Mouse (Mus musculus) MEL-GATA-1-ER (cell line): ENCODE results near the gene Phyhd1.

Experiments
- DNase-seq: peaks from one replicate; pipeline ENCODE4 v3.0.0-alpha.2; 2012; ENCODE audit warnings: low read depth; ENCODE audit errors: extremely low read depth

Gene Phyhd1

DNA sequence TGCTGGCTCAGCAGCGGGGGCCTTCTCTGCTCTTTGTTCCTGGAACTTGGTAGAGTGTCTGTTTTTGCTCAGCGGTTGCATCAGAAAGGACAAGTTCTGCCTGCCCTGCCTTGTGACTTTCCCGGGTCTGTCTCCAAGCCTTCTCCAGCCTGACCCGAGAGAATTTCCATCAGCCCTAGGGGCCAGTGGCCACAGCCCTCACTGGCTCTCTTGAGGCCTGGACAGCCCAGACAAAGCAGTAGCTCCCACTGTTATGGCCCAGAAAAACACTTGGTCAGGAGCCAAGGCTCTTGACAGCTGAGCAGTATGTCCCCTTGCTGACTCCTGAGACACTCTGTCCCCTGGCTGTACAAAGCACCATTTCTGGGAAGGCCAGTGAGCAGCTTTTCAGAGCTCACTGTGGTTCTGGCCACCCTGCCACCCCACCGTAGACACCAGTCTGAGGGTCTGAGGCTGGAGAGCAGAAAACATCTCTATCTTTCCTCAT is at the start of gene Phyhd1:
Gene Phyhd1, plus strand, starts transcription at position 437 of the 487 bp plus-strand sequence.
- DNase-seq, result no peak

DNA sequence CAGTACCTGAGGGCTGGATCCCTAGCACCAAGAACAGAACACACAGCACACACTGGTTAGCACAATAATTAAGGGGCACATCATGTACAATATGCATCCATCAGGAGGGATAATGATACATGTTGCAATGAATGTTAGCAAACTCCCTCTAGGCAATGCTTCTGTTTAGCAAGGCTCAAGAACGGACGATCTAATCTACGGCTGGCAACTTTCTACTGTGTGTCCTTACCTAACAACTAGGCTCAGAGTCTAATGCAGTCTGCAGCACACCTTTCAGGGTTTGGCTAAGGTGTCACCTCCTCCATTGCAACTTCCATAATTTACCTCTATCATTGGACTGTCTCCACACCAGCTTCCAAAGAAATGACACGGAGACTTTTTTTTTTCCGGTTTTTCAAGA is 49.7 kb upstream of the Phyhd1 start:
- DNase-seq, result no peak

DNA sequence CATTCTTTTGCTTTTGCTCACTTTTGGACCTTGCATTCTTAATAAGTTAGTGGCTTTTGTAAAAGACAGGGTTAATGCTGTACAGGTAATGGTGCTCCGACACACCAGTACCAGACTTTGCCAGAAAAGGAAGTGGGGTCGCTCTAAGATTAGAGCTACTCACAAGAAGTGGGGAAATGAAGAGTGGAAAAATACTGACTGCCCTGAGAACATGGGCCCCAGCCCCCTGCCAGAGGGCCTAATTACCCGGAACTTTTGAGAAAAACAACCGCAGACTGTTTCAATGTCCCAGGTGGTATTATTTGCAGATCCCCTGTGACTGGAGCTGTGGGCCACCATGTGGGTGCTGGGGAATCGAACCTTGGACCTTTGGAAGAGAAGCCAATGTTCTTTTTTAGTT is 30.4 kb upstream of the Phyhd1 start:
- DNase-seq, result no peak

DNA sequence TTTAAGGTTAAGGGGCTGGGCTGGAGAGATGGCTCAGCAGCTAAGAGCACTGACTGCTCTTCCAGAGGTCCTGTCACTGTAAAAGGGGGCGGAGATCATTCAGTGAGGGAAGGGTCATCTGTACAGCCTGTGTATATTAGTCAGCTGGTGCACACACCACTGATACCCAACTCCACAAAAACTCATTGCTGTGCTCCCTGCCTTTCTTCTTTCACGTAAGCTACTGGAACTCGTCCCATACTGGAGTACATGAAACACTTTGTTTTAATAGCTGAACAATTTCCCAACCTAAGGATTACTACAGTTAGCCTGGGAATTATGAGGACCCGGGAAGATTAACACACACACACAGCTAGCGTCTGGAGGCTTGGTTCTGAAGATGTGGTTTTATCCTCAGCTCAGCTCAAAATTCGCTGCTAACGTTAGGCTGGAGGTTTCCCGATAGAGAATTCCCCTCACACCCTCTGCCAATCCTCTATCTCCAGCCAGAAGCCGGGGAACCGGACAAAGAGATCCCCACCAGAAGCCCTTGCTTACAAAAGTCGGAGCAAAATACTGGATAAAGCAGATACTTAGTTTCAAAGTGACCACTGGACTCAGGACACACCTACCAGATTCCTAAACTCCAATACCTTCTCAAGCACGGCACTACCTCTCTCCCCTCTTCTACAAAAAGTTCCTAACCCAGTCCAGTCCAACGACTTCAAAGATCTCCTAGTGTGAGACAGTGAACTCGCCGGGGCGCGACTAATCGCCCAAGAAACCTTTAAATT is 29.4 kb upstream of the Phyhd1 start:
- peak; percentile 22 for DNase-seq

DNA sequence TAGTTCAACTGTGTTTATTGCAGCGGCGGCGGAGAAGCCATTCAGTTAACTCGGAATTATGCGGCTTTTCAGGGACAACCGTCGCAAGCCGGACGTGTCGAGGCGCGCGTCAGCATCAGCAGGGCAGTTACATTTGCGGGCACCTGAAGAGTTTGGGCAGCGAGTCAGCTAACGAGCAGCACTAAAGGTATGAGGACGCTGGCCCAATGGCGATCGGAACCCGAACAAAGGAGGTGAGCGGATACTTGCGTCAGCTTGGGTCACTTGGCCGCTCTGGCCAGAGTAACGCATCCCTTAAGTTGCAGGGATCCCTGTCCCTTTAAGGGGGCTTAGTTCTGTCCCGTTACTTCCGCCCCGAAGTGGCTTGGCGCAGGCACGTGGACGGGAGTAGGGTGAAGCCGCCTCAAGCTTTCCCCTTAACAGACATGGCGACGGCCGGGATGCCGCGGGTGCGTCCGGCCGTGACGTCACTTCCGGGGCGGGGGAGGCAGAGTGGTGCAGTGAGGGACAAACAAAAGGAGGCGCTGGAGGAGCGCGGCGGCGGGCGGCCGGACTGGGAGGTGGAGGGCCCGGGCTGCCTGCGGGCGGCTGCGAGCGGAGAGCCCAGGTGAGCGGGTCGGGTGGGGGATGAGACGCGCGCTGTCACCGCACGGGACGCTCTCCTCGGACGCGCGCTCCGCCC is 28.7 kb upstream of the Phyhd1 start, which contains the start of gene Lrrc8a:
Gene Lrrc8a, plus strand, starts transcription at position 517 of the 682 bp plus-strand sequence.
- DNase-seq, result peak; percentile 94

DNA sequence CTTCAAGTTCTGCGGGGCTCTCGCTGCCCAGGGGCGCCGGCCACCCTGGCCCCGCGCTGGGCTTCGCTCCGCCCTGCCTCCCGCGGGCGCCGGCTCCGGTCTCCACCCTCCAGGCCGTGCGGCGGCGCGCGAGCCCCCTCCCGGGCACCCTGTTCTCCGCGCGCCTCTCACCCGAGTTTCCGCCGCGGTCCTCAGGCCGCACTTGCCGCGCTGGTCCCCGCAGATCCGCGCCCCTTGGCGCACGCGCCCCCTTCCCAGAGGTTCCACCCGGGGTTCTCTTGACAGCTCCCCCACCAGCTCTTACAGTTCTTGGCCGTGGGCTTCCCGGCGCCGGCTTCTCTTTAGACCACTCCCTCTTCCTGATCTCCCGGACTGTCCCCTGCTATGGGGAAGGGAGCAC is 28.1 kb upstream of the Phyhd1 start:
- no peak for DNase-seq

DNA sequence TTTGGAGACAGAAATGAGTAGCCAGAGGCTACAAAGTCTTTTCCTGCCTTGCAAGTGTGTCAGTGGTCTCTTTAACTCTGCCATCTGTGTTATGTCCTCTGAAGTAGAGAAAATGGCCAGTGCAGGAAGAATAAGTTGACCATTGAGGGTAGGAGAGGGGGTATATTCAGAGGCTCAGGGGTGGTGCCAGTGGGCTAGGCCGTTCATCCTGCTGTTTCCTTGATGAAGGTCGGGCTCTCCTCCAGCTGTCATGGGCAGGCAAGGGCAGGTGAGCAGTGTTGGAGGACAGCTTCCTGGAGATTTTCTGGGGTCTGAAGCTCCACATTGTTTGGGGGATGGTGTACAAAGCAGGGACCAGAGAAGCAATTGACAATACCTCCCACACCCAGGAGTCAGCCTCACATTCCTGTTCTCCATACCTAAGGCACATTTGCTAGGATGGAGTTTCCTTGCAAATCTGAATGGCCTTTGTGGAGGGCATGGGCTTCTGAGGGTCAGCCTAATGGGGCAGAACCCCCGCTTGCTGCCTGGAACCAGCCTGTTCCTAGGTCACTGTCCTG is 27.0 kb upstream of the Phyhd1 start:
- no peak for DNase-seq

DNA sequence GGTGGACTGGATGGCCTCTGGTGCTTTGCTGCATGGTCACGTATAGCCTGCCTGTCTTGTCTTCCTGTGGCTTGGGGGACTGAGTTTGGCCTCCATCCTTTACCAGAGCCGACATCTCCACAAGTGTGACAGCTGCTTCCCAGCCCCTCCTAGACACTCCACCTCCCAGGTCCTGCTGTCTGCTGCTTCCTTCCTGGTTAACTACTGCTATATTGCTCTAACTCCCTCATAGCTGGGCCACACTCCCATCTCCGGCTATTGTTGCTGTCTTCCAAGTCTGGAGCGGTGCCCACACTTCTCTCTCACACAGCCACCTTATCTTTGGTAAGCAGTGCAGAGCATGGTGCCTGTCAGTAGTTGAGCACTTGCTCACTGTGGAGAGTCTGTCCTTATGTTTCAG is 26.2 kb upstream of the Phyhd1 start:
- DNase-seq, result peak; percentile 82

DNA sequence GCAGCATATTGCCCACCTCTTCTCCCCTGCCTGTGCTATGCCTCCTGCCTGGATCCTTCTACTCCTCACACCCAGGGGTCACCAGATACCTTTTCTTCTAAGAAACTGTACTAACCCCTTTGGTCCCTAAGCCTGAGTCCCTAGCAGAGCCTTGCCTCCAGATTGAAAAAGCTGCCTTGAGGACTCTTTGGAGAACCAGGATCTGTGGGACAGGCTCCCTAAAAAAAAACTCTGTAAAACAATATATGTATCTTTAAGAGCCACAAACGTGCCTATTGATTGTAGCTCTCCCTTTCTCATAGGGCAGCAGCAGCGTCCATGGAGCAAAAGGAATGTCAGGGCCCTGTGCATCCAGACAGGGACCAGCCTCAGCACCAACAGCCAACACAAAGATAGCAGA is 25.7 kb upstream of the Phyhd1 start, which contains the start of gene Gm28035:
Gene Gm28035, plus strand, starts transcription at position 301 of the 400 bp plus-strand sequence.
- DNase-seq, result no peak

DNA sequence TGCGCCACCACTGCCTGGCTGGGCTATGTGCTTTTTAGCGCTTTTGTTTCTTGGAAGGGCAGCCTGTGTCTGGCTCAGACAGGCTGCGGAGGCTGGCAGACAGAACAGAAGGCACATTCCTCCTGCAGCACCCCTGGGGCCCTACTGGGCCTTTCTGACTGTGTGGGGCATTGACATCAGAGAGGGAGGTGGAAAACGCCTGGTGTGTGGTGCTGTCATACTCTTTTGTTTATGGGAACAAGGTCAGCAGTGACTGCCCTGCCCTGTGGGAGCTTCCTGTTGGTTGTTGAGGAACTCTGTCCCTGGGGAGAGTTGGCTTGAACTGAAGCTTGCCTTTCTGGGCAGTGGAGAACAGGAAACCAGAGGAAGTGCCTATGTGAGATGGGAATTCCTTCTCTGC is 23.5 kb upstream of the Phyhd1 start:
- DNase-seq, result no peak

DNA sequence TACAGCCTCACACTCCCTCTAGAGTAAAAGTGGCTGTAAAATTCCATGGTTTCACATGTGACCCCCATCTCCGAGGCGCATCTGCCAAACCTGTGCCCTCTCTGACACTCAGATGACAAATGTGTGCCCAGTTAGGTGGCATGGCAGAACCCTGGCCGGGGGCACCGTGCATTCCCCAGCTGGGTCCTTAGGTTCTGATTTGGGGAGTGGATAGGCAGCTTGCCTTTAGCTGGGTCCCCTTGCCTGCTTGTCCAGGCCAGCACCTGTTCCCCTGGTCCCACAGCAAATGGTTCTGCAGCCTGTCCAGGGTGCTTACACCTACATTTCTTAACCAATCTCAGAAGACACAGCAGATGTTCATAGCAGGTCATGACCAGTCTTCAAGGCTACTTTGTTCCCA is 22.6 kb upstream of the Phyhd1 start:
- DNase-seq, result no peak

DNA sequence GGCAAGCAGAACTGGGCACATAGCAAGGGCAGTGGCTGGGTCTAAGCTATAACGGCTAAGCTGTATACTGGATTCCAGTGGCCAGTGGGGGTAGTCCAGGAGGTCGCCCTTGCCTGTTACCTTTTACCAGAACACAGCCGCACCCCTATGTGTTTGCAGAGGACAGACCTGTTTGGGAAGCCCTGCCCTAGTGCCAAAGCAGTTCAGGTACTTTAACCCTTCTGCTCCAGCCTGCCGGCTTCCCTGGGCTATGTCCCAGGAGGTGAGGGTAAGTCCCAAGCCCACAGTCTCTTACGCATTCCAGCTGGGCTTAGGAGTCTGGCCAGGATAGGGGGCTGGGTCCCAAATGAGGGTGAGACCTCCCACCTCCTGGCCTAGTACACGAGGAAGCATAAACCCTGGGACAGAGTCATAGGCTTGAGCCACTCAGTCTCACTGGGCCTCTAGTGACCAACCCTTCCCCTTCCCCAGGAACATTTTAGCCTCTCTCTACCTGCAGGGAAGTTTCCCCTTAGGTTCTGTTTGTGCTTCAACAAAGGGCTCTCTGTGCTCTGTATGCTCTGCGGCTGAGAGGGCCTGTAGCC is 21.3 kb upstream of the Phyhd1 start:
- DNase-seq, result no peak

DNA sequence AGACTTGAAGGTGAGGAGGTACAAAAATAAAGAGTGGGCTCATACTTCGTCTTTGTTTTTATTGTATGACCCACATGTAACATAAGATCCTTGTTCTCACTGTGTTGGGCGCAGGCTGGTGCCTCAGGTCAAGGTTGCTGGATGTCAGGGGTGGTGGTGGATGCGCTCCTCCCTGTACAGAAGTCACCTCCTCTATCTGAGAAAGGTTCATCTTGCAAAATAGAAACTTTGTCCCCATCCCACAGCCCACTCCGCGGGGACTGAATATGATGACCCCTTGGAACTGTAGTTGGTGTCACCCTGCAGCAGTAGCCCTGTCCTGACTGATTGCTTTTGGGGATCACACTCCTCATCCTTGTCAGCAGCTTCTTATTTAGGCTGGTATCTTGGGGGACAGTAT is 19.0 kb upstream of the Phyhd1 start:
- no peak for DNase-seq

DNA sequence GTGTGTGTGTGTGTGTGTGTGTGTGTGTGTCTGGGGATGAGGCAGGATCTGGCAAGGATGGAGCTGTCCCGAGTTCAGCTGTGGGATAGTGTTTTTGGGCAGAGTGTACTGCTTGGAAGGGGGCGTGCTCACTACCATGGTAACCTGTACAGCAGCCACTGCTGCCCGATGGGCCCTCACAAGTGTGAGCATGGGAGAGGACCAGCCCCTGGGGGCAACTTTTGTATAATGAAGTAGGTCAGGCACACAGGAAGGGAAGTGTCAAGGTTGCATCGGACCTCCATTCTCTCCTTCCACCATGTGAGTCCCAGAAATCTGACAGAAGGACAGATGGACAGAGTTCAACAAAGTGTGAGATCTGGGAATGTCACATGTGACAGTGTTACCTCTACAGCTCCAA is 18.3 kb upstream of the Phyhd1 start:
- no peak for DNase-seq

DNA sequence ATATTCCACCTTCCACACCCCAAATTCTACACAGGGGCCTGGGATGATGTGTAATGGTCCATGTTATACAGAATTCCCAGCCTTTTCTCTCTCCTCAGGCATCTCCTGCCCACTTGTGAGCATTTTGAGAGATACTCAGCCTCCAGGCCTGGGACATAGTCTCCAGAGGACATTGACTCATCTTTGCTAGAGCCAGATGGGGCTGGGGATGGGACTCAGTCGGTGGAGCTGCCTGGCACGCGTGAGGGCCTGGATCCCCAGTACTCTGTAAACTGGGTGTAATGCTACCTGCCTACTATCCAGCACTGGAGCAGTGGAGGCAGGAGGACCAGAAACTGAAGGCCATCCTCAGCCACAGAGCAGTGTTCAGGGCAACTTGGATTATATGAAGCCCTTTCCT is 16.8 kb upstream of the Phyhd1 start:
- DNase-seq, result no peak

DNA sequence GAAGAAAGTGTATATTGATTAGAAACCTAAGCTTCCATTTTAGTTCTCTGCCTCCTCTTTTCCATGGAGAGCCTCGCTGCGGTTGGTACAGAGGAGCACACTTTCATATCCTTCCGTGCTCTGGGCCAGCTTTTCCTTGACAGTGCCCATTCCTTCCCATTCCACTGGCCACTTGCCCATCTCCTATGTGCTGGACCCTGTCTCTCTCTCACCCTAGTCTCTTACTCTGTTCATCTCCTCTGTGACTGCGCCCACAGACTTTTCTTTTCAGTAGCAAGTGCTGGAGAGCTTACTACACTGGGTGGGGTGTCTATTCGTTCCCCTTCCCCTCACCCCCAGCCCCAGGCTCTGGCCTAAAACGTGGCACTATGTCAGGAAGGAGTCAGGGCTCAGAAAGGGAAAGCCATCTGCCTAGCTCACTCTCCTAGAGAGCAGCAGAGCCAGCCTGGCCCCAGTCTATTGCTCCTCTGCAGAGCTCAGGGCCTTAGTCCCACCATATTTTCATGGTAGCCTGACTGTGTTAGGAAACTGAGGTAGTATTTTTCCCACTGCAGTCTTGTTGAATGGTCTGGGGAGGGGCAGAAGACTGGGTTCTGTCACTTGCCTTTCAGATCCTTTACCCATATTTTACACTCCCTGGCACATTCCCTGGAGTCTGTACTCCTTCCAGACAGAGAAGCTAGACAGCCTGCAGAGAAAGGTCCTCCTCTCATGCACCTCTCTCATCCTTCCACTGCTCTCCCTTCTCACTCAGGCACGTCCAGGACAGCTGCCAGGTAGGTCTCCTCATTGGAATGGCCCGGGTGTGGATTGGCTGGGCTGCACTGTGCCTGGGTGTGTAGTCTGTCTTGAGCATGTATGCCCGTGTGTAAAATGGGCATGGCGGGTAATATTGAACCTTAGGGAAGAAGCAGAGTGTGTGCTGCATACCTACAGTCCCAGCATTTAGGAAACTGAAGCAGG is 15.6 kb upstream of the Phyhd1 start:
- DNase-seq, result no peak

DNA sequence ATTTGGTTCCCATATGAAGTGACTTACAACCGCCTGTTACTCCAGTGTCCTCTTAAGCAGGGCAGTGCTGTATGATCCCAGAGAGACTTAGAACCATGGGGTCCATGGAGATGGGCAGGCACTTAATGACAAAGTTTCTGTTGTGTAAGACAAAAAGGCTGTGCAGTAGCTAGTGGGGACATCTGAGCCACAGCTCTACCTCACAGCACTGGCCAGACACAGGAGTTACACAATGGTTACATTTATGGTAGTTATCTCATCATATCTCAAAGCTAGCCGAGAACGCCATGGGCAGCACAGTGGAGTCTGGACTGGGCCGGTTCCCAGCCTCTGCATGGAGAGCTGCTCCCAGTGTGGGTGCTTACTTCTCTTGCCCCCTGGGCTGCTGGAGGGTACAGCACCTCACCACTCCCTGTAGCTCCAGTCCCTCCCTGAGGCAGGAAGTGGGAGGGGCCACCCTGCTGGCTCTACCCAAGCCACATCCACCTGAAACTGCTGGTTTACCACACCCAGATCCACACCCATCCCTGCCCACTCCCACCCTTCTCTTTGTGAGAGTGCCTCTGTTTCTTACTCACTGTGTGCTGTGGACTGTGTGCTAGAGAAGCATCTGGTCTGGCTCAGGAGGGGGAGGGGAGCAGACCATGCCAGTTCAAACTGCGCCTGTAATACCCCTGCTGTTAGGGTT is 14.4 kb upstream of the Phyhd1 start:
- DNase-seq, result no peak

DNA sequence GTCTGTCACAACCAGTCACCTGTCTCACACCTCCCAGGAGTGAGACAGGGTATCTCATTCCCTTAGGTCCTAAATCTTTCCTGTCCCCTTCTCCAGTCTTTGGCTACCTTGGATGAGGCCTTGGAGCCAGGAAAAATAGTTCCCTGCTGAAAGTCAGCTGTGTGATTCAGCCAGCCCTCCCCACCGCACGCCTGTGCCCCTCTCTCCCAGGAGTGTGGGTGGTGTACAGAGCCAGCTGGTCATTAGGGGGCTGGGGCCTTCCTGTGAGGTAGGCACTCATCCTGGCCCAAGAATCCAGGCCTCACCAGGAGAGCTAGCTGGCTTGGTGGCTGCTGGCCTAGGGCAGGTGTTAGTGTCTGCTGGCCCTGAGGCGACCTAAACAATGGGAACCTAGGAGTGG is 13.5 kb upstream of the Phyhd1 start:
- no peak for DNase-seq

DNA sequence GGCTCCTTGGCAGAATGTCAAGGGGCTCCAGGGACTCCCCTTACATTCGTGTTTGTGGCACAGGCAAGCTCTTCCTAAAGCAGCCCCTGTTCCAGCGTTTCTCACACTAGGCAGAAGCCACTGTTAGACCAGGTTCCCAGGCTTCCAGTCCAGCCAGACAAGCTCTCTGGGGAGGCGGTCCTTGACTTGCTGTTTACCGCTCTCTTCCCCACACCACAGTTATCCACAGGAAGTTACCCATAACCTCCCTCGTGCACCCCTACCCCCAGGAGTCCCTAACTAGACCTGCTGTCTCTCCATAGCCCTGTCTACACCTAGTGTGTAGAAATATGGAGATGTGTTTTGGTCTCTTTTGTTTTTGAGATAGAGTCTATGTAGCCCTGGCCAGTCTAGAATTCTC is 12.2 kb upstream of the Phyhd1 start:
- DNase-seq, result no peak
